In genomic region chr5:35943541-35943940, GRCm38 (mm10) we compare ENCODE assay signal across 8 mouse cellular contexts. TPM values are rescaled to one million over a fixed set of nuclear protein-coding genes. Genes with fewer than 3 reads are reported as not detected.
DNase-seq lines count a peak whose midpoint lies in the region.

No protein-coding gene starts in this region.

- intact Hi-C loops in left cerebral cortex, postnatal 14 days (cut with DNase I), result loop anchor here (5.0 kb wide), 1 partner anchor 46 kb away; no protein-coding TSS in a partner anchor

- DNase-seq in gastrocnemius, adult 18-20 months (ENCODE audit: low spot score), result peak; percentile 58
- DNase-seq in gastrocnemius, postnatal 10 days, result no peak
- peak; percentile 66 for DNase-seq in heart, adult 8-10 months (ENCODE audit: low spot score)
- DNase-seq in kidney, adult 9 months, result peak; percentile 43
- DNase-seq in lung, postnatal 36 days, result peak; percentile 52
- no peak for DNase-seq in cerebellum, adult 8-10 months
- no peak for DNase-seq in left cerebral cortex, postnatal 14 days (ENCODE audit: low spot score in 2 of 2)
- no peak for DNase-seq in embryo, embryonic 9.5 days (ENCODE audit: extremely low spot score)

RNA-seq across cellular contexts. Expression of gene Afap1, which starts 50.4 kb away (rescaled TPM):
- total RNA-seq in gastrocnemius, adult 18-20 months (2021), result 1 to 10 TPM; 5.8 to 7.8 TPM
- total RNA-seq in gastrocnemius, postnatal 10 days (2021), result 10 to 100 TPM; 18.6 to 25.9 TPM
- total RNA-seq in heart, adult 8-10 months (2022), result 10 to 100 TPM; 16.3 to 21.5 (median 20.7) TPM
- total RNA-seq in left cerebral cortex, postnatal 14 days (2021), result 10 to 100 TPM; 66.8 to 71.6 TPM

Comparison
In these comparisons a context has a peak if more than half of its experiments do, and no peak if none do; other contexts are left out.
1. DNase-seq: peak in gastrocnemius, adult 18-20 months (single experiment), heart, adult 8-10 months (single experiment), kidney, adult 9 months (single experiment) and lung, postnatal 36 days (single experiment); none in gastrocnemius, postnatal 10 days (single experiment), cerebellum, adult 8-10 months (single experiment), left cerebral cortex, postnatal 14 days (0 of 2) and embryo, embryonic 9.5 days (single experiment).